Mouse (Mus musculus) CD4-positive, CD25-positive, alpha-beta regulatory T cell, adult 9 weeks (primary cell): ENCODE data around the gene Hsd17b10. TPM values are rescaled to one million over a fixed set of nuclear protein-coding genes. Genes with fewer than 3 reads are reported as not detected.

ENCODE experiments used
- polyA plus RNA-seq: library from polyadenylated mRNA; unstranded; fragments of 100-300 nt; shearing (Covaris generic); gene quantifications from one replicate; pipeline ENCODE4 v1.2.1, GENCODE M21; 2017

Gene Hsd17b10
- 121 TPM for polyA plus RNA-seq

GRCm38 (mm10) chrX:152001737-152002710 lies at the start of gene Hsd17b10:
TSS of gene Hsd17b10 (plus strand) at chrX:152001845.

DNA sequence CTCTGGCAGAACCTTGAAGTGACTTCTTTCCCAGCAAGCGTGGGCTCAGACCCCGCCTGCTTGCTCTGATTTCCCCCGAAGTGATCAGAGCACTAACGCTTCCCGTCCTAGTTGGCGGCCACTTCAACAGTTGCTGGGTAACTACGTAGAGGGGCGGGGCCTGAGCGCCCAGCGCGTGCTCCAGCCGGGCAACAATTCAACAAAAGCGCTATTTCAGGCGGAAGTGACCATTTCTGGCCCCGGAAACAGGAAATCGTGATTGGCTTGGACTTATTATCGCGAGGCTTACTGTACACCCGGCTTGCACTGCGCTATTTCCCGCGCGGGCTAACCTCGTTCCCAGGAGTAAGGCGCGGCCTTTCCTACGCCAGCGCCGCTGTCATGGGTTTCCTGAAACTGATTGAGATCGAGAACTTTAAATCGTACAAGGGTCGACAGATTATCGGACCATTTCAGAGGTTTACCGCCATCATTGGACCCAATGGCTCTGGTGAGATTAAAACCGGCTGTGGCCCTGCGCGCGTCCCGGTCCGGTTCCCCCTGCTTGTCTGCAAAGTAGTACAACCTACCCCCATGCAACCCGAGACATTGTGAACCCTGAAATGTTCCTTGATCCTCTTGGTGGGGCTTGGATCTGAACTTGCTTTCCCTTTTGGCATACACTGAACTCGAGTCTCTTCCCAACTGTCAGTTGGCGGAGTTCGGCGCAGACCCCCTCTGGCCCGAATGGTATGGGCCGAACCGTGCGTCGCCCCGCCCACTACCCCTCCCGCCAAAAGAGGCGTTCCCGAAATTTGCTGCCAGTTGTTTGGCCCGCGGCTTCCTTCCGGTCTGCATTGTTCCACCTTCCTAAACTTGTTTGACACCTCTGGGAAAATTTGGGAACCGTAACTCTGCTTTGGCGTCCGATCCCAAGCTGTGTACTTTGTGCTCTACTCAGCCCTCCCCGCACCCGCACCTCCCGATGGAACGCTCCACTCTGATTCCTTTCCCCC lies 14.8 kb downstream of the Hsd17b10 start, which contains the start of the genes Ribc1 and Smc1a:
Gene Ribc1 (minus strand): TSS at position 145 of the 995 bp plus-strand sequence.
Gene Smc1a (plus strand): TSS at position 278 of the 995 bp plus-strand sequence.

Other genes with a start within 250 kb of the Hsd17b10 start
- gene Huwe1, start 201.0 kb upstream of the Hsd17b10 start, polyA plus RNA-seq: 59.0 TPM
- 1.6 TPM for gene Ribc1, start 14.4 kb downstream of the Hsd17b10 start, polyA plus RNA-seq
- gene Smc1a, start 14.6 kb downstream of the Hsd17b10 start, polyA plus RNA-seq: 105 TPM
- not detected for gene Iqsec2, start 142.4 kb downstream of the Hsd17b10 start, polyA plus RNA-seq
- gene Kdm5c, start 231.2 kb downstream of the Hsd17b10 start, polyA plus RNA-seq: 52.8 TPM